Mouse (Mus musculus) spleen, adult 2 months (tissue): ENCODE measurements at regions not wholly inside any gene's neighbourhood (a gene's known extent, or its start where the extent isn't known, plus 50 kb on each side); places are given as distances from the start of the nearest gene placed in this dataset.

Experiments used
- CTCF ChIP-seq: fragments of 200-500 bp; IDR thresholded peaks from 2 replicates; pipeline ENCODE4 v1.5.1; 2011; ENCODE audit warnings: mild to moderate bottlenecking, inconsistent platforms; ENCODE audit not compliant: insufficient read depth, insufficient read length, insufficient replicate concordance; ENCODE audit errors: extremely low read depth
- POLR2A ChIP-seq: fragments of 200-500 bp; IDR thresholded peaks from 2 replicates; pipeline ENCODE4 v1.6.1; 2011; ENCODE audit warnings: low read depth, low read length, inconsistent platforms

- TF ChIP-seq POLR2A (no peak), CTCF (no peak)
Measured at GRCm38 (mm10) chr7:136294445-136294844, 578.3 kb upstream of the Mki67 start.
